Comparison of ENCODE assay signal across 25 mouse cellular contexts in the genomic region with DNA sequence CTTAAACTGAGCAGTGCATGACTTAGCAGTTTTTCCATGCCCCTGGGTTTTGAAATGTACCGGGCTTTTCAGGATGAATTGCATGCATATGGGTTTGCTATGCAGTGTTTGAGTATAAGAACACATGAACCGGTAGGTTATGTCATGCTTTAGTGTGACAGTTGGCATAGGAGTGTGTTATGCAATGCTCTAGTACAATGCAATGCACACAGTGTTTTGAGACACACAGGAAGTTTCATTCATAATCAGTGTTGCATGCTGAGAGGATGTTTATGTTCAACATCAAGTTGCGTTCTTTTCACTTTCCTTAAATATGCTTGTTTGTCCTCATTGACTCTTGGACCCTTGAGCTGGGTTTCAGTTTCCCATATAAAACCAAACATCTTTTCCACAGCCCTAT.
"Had no signal": no experiment of that assay in that cellular context is flagged by ENCODE, and none has a peak within 500 bp of the region (broad histone marks: within the 10 kb centered on the region; RNA-seq: fewer than 3 reads in every experiment).

No protein-coding gene starts in this region.

- H3K27me3 ChIP-seq: heart, embryonic 12.5 days; hindbrain, embryonic 12.5 days; intestine, embryonic 15.5 days; limb, embryonic 12.5 days had no signal

- H3K36me3 ChIP-seq: heart, embryonic 10.5 days; heart, embryonic 12.5 days; hindbrain, embryonic 10.5 days; hindbrain, embryonic 12.5 days; intestine, embryonic 15.5 days; limb, embryonic 10.5 days; limb, embryonic 12.5 days had no signal

- H3K4me2 ChIP-seq: heart, embryonic 12.5 days; hindbrain, embryonic 12.5 days; hindbrain, embryonic 14.5 days; intestine, embryonic 15.5 days; limb, embryonic 12.5 days had no signal

- H3K4me1 ChIP-seq: heart, embryonic 10.5 days; heart, embryonic 12.5 days; hindbrain, embryonic 10.5 days; hindbrain, embryonic 12.5 days; intestine, embryonic 15.5 days; limb, embryonic 10.5 days; limb, embryonic 12.5 days had no signal

- H3K9me3 ChIP-seq: heart, embryonic 10.5 days; heart, embryonic 12.5 days; hindbrain, embryonic 10.5 days; hindbrain, embryonic 12.5 days; intestine, embryonic 15.5 days; limb, embryonic 10.5 days; limb, embryonic 12.5 days had no signal

- DNase-seq: gastrocnemius, adult 2 months; gastrocnemius, postnatal 10 days; gastrocnemius, postnatal 25 days; heart, adult 18-20 months; heart, postnatal 10 days; heart, postnatal 4 days; kidney, adult 18-20 months; kidney, adult 8-10 months; kidney, postnatal 10 days; kidney, postnatal 25 days; kidney, postnatal 4 days; liver had no signal

- ATAC-seq: hindbrain, embryonic 16.5 days; inflammation-experienced regulatory T-cells, adult 6 months; intestine, embryonic 15.5 days; intestine, postnatal 0 days had no signal

- H3K27ac ChIP-seq: gastrocnemius, adult 2 months; heart, embryonic 10.5 days; hindbrain, embryonic 10.5 days; hindbrain, embryonic 12.5 days; hindbrain, embryonic 14.5 days; intestine, embryonic 15.5 days; layer of hippocampus, adult 2 months; left cerebral cortex, adult 2 months; limb, embryonic 10.5 days; limb, embryonic 12.5 days had no signal

- H3K4me3 ChIP-seq: gastrocnemius, adult 2 months; heart, embryonic 10.5 days; heart, embryonic 12.5 days; hindbrain, embryonic 10.5 days; hindbrain, embryonic 12.5 days; intestine, embryonic 15.5 days; layer of hippocampus, adult 2 months; left cerebral cortex, adult 2 months; limb, embryonic 10.5 days; limb, embryonic 12.5 days had no signal

- H3K9ac ChIP-seq: heart, embryonic 12.5 days; hindbrain, embryonic 12.5 days; hindbrain, embryonic 14.5 days; intestine, embryonic 15.5 days; limb, embryonic 12.5 days had no signal
